Mouse (Mus musculus): Measurements from ENCODE around the gene Mmaa. TPM values are rescaled to one million over a fixed set of nuclear protein-coding genes. Genes with fewer than 3 reads are reported as not detected.

Mmaa gene
- total RNA-seq, 2 experiments from 2014 or later, result 15.3 to 15.8 TPM

DNA sequence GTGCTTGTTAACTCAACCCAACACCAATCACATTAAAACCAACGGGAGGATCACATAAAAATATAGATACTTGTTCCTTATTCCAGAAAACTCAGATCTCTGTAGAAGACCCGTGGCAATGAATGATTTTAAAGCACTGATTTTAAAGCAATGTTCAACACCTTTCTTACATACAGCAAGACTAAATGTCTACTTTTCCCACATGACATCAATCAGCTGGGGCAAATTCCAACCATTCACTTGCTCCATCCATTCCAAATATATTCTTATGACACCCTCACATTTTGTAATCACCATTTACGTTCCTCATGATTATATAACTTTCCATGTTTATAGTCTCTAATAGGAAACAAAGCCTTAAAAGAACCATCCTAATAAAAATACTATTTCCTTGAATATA lies 896 bp downstream of the Mmaa start:
- intact Hi-C loops (cut with DNase I; ENCODE audit: low total_unique reads), result no loop called here

DNA sequence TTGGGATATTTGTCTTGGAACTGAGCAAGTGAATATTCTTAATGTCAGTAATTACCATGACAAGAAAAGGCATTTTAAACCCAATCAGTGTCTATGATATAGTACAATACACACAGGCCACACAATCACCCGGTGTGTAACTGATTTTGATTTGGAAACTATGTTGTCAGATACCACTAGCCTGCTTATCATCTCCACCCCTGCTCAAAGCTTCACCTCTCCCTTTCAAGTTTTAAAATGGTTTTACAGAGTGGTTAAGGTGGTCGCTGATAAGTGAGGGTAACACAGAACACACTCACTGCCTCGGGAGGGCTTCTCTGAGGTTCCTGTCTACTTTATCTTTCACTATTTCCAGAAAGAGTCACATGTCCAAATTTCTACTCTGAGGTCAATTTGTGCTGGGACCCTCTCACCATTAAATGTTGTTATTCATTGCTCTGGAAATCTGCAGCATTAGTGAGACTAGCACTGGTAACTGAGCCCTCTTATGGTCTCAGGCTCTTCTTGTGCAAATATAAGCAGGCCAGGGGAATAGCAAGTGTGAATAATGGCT lies 1.9 kb downstream of the Mmaa start:
- intact Hi-C loops (cut with DNase I; ENCODE audit: low total_unique reads), result no loop called here
- DNase-seq, result no peak

More for the DNA sequence above, 896 bp downstream of the Mmaa start:
- no peak for DNase-seq

DNA sequence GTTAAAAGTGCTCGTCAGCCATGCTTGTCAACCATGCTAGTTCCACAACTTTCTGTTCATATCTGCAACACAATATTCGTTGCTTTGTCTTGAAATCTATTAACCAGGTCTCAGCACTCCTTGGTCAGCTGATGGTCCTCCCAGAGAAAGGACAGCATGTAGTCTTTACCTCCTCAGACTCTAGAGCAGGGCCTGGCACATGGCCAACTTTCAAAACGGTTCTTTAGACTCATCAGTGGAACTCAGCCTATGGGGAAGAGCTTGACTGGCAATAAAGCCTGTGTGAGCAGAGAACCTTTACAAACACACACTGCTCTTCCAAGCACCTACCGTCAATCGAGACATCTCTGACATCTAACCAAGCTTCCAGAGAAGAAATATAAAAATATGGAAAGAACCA lies 5.1 kb downstream of the Mmaa start:
- intact Hi-C loops (cut with DNase I; ENCODE audit: low total_unique reads), result no loop called here
- DNase-seq, result no peak

DNA sequence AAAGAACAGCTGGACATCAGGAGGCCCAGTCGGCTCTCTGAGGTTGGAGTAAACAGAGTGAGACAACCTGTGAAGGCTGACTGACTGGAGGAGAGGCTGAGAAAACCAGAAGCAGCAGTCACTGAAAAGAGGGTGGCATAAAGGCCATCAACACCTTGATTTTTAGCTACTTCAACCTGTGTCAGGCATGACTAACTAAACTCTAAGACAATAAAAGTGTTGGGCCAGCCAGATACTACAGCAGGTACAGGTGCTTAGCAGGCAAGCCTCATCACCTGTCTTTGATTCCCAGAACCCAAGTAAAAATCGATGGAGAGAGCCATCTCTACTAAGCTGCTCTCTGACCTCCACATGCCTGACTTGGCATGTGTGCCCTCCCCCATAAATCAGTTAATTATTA lies 6.1 kb downstream of the Mmaa start:
- intact Hi-C loops (cut with DNase I; ENCODE audit: low total_unique reads), result no loop called here
- no peak for DNase-seq

DNA sequence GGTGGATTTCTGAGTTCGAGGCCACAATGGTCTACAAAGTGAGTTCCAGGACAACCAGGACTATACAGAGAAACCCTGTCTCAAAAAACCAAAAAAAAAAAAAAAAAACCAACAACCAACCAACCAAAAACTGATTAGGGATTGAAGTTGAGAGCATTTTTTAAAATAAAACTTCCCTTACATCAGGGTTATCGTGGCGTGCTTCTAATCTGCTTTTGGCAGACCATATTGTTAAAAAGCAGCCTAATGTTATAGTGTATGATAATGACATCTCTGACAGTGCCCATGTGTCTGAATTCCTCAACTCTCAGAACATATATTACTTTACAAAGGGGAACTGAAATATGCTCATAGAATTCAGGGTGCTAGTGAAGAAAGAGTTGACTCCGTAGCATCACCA lies 6.5 kb downstream of the Mmaa start:
- no peak for DNase-seq
- intact Hi-C loops (cut with DNase I; ENCODE audit: low total_unique reads), result no loop called here

DNA sequence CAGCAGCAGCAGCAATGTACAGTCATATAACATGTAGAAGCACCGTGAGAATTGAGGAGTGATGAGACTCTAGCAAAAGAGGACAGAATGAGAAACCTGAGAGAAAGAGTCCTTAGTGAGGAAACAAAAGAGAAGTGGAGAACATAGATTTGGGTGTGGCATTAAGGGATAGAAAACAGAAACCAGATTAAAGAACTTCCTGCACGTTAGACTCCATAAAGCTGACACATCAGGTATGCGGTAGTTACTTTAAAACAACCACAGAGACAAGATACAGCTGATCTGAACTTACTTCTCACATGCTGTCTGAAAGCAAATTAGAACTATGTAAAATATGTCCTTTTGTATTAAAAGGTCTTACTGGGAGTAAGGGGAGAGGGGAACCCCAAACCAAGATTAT lies 8.3 kb downstream of the Mmaa start:
- no peak for DNase-seq
- intact Hi-C loops (cut with DNase I; ENCODE audit: low total_unique reads), result no loop called here

DNA sequence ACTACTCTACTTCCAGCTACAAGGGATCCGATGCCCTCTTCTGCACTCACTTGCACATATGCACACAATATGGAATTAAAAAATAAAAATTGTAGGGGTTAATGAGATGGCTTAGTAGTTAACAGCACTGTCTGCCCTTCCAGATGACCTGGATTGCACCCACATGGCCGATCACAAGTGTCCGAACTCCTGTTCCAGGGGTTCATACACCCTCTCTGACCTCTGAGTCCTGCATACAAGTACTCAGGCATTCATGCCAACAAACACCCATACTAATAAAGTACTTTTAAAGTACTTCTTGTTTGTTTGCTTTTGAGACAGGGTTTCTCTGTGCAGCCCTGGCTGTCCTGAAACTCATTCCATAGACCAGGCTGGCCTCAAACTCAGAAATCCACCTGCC lies 10.1 kb downstream of the Mmaa start:
- intact Hi-C loops (cut with DNase I; ENCODE audit: low total_unique reads), result no loop called here
- DNase-seq, result no peak

DNA sequence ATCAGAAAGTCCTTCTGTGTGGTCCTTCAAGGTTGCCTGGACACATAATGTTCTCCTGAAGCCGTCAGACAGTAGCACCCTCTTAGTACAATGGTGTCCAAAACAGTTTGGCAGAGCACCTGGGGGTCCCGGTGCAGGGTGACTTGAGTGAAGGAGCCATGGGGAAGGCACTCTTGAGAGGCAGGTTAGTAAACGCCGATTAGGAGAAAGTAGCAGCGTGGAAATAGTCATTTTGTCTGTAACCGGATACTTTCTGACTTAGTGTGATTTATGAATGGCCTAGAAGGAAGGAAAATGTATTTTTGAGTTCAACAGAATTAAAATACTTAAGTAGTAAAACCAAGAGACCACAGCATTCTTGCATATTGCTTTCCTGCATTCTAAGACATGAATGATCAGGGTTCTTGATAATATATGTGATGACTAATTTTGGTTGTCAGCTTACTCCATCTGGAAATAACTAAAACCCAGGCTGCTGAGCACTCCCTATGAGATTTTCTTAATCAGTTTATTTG lies 13.3 kb downstream of the Mmaa start:
- no peak for DNase-seq
- intact Hi-C loops (cut with DNase I; ENCODE audit: low total_unique reads), result no loop called here

DNA sequence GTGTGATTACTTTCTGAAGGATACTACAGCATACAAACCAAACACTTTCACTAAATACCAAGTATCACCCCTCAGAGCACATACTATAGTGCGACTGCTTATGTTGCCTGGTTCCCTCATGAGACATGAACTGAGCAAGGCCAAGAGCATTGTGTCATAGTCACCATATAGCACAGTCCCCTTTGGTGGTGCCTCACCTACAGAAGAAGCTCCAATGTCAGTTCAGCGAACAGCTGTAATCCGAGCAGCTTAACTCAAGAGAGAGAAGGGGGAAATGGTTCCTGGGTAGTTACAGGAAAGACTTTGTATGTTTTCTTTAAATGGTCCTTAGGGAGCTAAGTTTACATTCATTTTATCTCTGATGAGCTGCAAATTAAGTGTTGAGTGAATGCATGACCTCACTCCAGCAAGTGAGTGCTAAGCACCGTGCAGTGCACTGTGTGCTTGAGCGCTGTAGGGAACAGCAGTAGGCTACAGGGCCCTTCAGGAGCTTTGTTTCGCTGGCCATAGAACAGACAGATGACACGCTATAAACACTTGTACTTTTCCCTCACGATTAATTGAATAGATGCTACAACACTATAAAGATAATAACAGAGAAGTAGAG lies 17.4 kb downstream of the Mmaa start:
- intact Hi-C loops (cut with DNase I; ENCODE audit: low total_unique reads), result no loop called here
- no peak for DNase-seq

DNA sequence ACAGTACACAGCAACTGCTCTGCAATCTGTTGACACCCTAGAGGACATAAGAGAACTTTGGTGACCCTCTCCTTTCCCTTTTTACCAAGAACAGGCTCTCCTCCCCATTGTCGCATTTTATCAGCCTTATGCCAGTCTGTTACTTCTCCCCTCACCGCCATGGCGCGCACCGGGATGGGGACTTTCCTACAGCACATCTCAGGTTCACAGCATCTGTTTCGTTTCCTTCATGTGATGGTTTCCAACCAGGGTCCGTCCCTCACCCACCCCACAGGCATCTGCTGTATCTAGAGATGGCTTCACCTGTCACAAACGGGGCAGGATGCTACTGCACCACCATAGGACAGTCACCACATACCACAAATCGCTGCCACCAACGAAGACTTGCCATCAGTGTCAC lies 19.8 kb downstream of the Mmaa start:
- DNase-seq, result no peak
- intact Hi-C loops (cut with DNase I; ENCODE audit: low total_unique reads), result no loop called here

DNA sequence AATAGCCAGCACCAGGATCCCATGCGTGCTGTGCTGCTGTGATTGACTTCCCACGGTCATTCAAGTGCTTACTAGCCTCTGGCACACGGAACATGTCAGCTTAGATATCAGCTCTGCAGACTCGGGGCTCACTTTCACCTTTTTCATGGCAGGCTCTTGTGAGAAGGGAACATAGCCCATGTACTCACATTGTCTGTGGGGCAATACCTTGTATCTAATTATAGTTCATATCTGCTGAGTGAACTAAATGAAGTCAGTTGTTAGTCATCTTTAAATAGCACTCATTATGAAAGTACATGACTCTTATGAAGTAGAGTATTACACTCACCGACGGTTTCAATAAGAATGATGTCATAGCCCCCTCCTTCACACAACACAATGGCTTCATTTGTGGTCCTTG lies 21.0 kb downstream of the Mmaa start:
- intact Hi-C loops (cut with DNase I; ENCODE audit: low total_unique reads), result no loop called here
- DNase-seq, result no peak

DNA sequence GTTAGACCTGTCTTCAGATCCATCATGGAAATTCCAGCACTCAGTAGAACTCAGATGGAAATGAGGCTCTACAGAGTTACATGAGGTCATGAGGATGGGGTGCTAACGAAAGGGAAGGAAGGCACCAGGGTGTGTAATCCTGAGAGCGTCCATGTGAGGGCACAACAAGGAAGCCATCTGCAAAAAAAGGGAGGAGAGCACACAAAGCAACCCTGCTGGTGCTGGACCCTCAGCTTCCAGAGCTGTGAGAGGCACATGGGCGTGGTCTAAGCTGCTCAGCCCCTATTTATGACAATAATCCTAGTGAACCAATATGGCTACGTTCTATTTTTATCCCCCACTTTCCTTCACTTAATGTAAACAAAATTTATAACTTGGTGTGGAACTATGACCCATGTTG lies 22.1 kb downstream of the Mmaa start:
- intact Hi-C loops (cut with DNase I; ENCODE audit: low total_unique reads), result no loop called here
- no peak for DNase-seq

DNA sequence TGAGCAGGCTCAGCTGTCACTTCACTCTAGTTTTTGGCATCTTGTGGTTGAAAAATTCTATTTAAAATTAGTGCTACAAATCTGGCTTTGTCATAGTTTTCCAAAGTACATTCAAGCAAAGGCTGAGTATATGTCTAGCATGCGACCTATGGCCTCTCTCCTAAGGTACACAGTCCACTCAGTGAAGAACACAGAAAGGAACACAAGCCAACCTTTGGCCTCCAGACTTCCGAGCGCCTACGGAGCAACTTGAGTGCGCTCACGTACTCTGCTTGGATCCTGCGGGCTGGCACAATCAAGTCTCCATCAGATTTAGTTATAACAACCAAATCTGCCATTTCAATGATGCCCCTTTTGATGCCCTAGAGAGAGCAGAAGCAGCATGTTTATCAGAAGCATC lies 25.8 kb downstream of the Mmaa start:
- DNase-seq, result no peak
- intact Hi-C loops (cut with DNase I; ENCODE audit: low total_unique reads), result no loop called here

DNA sequence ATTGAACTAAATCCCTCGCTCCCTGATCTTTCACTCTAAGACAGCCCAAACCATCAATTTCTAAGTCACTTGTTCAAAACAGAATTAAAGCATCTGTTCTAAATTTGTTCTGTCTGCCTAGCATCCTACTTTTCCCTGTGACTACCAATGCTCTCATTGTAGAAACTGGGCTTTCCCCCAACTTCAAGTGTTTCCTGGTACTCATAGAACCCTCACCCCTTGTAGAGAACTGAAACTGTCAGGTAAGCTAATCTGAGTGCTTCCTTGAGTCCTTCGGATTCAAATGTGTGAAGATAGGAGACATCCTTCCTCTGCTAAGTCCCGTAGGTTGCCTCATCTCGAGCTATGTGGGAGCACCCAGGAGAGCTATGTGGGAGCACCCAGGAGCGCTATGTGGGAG lies 32.8 kb downstream of the Mmaa start:
- intact Hi-C loops (cut with DNase I; ENCODE audit: low total_unique reads), result no loop called here
- no peak for DNase-seq

DNA sequence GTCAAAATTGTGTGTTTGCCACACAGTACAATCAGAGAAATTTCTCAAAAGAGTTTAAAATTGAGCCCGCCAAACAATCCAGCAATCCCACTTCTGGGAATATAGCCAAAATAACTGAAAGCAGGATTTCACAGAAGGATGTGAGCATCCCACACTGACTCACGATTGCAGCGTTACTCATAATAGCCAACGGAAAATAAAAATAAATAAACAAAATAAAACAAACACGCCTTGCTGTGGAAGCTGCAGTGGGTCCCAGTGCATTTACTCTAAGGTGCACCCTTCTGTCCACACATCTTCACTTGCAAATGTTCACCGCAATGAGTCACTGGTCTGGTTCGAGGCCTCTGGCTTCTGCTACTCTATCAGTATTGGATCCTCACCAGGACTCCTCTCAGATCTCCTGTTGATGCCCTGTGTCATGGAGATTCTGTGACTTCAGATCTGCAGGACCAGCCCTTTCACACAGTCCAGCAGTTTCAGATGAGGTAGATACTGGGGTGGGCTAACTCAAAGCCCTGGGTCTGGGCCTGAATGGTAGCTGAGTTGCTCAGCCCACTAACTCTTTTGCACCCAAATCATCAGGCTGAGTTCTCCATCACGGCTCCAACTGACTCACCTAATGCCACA lies 38.5 kb downstream of the Mmaa start:
- intact Hi-C loops (cut with DNase I; ENCODE audit: low total_unique reads), result no loop called here
- DNase-seq, result no peak

DNA sequence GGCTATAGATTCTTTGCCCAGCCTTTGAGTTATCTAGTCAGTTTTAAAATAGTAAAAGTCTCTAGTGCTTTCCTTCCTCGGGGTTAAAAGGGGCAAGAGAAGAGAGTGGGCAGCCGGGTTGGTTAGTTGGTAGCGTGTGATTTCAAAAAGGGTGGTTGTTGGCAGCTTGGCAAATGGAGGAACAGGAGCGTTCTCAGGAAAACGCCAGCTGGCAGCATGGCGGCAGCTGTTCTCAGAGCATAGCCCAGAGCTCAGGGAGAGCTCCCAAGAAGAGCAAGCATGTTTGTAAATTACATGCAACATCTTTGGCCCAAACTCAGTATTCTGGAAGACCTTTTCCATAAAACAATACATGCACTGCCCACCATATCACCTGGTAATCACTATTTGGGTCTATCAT lies 41.0 kb downstream of the Mmaa start:
- DNase-seq, result peak; percentile 47
- intact Hi-C loops (cut with DNase I; ENCODE audit: low total_unique reads), result no loop called here

DNA sequence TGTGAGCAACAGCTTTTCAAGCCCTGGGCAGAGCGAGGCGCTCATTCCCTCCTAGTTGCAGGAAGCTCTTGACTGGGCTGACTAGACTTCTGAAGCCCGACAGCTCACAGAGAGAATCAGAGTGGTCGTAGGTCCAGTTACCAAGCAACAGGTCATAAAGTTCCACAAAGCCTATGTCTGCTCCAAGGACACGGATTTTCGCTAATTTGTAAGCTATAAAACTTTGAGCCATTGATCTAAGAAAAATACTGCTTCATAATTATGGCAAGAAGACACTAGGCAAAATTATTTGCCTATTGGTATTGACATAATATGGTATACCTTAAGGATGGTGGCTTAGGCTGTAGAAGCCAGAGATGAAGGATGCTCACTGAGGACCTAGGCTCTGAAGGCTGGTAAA lies 46.3 kb downstream of the Mmaa start, which contains the start of gene 1700011L22Rik:
Gene 1700011L22Rik, minus strand, starts transcription at position 101 of the 400 bp plus-strand sequence.
- intact Hi-C loops (cut with DNase I; ENCODE audit: low total_unique reads), result no loop called here
- no peak for DNase-seq

DNA sequence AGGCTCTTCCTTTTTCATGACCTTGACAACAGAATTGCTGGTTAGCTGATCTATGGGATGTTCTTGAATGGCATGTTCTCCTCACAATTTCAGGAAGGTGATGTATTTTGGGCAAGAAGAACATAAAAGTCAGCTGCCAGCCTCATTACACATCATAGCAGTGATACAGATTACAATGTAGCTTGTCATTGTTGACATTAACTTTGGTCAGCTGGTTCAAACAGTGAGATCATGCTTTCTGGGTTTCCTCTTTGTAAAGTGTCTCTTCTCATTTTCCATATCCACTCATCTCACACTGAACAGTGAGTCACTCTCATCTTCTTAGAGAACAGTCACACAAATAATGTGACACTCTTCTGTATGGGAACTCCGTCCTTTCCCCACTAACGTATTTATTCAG lies 51.3 kb downstream of the Mmaa start:
- no peak for DNase-seq
- intact Hi-C loops (cut with DNase I; ENCODE audit: low total_unique reads), result no loop called here

DNA sequence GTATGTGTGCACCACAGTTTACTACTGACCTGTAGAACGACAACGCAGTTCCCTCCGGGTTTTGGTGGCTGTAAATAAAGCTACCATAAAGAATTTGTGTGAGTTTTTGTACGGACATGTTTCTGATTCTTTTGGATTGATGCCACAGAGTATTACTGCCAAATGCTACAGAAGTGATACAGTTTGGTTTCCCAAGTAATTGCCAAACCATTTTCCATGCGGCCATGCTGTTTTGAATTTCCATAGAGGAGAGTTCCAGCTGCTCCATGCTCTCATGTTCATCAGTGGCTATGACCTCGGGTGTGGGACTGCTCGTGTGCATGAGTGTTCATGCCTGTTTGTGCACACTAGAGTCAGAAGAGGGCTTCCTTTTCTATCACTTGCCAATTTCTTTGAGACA lies 54.7 kb downstream of the Mmaa start:
- no peak for DNase-seq
- intact Hi-C loops (cut with DNase I; ENCODE audit: low total_unique reads), result no loop called here

DNA sequence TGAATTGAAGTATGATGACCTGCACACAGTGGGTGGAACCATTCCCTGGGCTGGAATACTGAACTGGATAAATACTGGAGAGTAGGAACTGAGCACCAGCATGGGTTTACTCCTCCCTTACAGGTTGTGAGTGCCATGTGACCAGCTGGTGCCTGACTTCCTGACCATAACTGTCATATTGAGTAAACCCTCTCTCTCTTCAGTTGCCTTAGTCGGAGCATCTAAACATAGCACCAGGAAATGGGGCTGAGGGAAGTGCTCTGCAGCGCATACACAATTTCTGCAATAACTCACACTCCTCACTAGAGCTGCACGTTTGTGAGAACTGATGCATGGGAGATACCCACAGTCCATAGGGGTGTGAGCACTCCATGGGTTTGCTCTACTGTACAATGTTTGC lies 55.4 kb downstream of the Mmaa start:
- intact Hi-C loops (cut with DNase I; ENCODE audit: low total_unique reads), result no loop called here
- no peak for DNase-seq

DNA sequence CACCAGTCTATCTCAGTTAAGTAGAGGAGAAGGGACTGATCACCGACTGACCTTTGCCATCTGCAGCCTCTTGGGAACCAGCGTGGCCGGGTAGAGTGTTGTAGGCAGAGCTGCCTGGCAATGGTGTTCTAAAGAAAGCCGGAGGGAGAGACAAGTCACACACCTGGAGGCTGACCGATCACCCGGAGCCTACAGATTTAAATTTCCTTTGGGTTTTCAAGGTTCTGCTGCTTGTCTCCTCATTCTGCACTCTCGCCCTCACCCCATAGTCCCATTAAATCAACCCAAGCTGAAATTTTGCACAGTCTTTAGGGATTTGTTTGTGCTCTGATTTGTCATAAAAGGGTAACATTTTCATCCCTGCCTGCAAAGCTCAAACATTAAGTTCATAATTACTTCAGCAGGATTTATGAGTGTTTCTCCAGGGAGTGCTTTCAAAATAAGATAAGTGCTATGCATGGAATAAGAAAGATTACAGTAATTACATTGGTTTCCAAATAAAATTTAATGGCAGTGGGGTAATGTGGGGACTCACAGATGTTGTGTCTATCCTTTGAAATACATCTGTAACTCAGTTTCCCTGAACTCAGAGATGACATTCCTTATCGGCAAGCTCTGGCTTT lies 65.4 kb downstream of the Mmaa start:
- no peak for DNase-seq
- intact Hi-C loops (cut with DNase I; ENCODE audit: low total_unique reads), result no loop called here
